Mouse (Mus musculus) lung, postnatal 0 days (tissue): ENCODE results near the gene Gimap1.

Source experiments
- CTCF ChIP-seq: IDR thresholded peaks from 2 replicates; pipeline ENCODE4 v1.5.1; 2016; ENCODE audit warnings: antibody characterized with exemption, mild to moderate bottlenecking
- EP300 ChIP-seq: IDR thresholded peaks from 2 replicates; pipeline ENCODE4 v1.6.1; 2016; ENCODE audit warnings: antibody characterized with exemption, mild to moderate bottlenecking, control low read depth

DNA sequence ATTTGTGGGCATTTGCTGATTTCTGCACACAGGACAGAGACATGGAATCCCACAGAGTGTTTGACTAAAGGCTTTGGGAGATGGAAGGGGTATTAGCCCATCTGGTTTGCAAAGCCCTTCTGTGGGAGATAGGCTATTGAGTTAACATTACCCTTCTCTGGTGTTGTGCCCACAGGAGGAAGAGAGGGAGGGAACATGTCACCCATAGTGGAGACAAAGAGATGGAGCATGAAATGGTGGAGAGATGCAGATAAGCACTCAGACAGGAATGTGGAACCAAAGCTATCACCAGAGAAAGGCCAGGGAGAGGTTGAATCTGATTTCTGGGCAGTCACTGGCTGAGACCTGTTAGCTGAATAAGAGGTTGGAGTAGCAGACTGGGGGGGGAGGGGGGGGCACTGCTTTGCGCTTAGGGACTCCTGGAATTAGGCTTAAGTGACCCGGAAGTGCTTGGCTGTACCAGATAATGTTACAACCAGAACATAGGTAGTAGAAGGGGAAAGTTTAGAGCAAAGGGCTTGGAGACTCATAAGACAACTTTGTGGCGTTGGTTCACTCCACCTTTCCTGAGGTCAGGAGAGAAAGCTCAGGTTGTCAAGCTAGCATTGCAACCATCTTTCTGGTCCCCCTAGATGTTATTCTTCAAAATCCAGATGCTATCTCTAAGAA, 1.8 kb downstream of the Gimap1 start:
- TF ChIP-seq CTCF, result no peak
- TF ChIP-seq EP300, result no peak
